8 mouse cellular contexts compared by ENCODE assay signal in genomic region chr7:120917592-120918461, GRCm38 (mm10). TPM values are rescaled to one million over a fixed set of nuclear protein-coding genes. Genes with fewer than 3 reads are reported as not detected.
DNase-seq lines count a peak whose midpoint lies in the region; ATAC-seq lines count a peak whose summit lies in the region.

Gene Polr3e, plus strand, starts transcription at chr7:120917744.

- H3K9me3 ChIP-seq in hindbrain, embryonic 15.5 days = no peaks in the 10 kb centered on the region

- no peaks in the 10 kb centered on the region for H3K36me3 ChIP-seq in hindbrain, embryonic 15.5 days

- H3K4me1 ChIP-seq in hindbrain, embryonic 15.5 days (replicated peaks) = peaks cover 26% of the 10 kb centered on the region

- peak within 1 kb of the TSS; percentile 69 for H3K4me2 ChIP-seq in hindbrain, embryonic 15.5 days

- H3K27me3 ChIP-seq in hindbrain, embryonic 15.5 days = no peaks in the 10 kb centered on the region

- peak within 1 kb of the TSS; percentile 73 for H3K4me3 ChIP-seq in hindbrain, embryonic 15.5 days

- peak; percentile 95 for DNase-seq in R1 (ENCODE audit: low read depth, low spot score)
- DNase-seq in cerebellum, postnatal 25 days = peak; percentile 100
- DNase-seq in frontal cortex, postnatal 36 days (ENCODE audit: low spot score in 2 of 2) = peak; percentile 100
- DNase-seq in left cerebral cortex, adult 11 months (ENCODE audit: low spot score) = peak; percentile 99
- peak; percentile 99 to 100 for DNase-seq in lung, postnatal 4 days
- DNase-seq in retina, postnatal 7 days (ENCODE audit: low read depth, low spot score) = peak; percentile 97
- DNase-seq in urinary bladder, adult 2 months (ENCODE audit: low spot score) = peak; percentile 98

- H3K9ac ChIP-seq in hindbrain, embryonic 15.5 days = peak within 1 kb of the TSS; percentile 81

- peak; percentile 94 for ATAC-seq in hindbrain, embryonic 15.5 days (ENCODE audit: low FRiP score, low read depth)

- H3K27ac ChIP-seq in hindbrain, embryonic 15.5 days (replicated peaks) = peak within 1 kb of the TSS; percentile 75

- 0% methylated on average over 101 of the region's 102 CpGs for WGBS in hindbrain, embryonic 15.5 days

RNA-seq across cellular contexts. Expression of gene Polr3e, which starts in this region (rescaled TPM):
- 25.0 and 25.6 TPM in 2 replicates for polyA plus RNA-seq in hindbrain, embryonic 15.5 days (2015; fragmentation: Nextera tagmentation; extraction: Ambion mirVana)
- 18.7 and 21.8 TPM in 2 replicates for polyA plus RNA-seq in urinary bladder, adult 2 months (2012; rRNA removed)

Comparison
In these comparisons a context has a peak if more than half of its experiments do, and no peak if none do; other contexts are left out.
1. Peak in every context shown above with its lines: DNase-seq, ATAC-seq, H3K4me3 ChIP-seq and H3K27ac ChIP-seq.